ENCODE assay signal across 7 mouse cellular contexts in the genomic region with DNA sequence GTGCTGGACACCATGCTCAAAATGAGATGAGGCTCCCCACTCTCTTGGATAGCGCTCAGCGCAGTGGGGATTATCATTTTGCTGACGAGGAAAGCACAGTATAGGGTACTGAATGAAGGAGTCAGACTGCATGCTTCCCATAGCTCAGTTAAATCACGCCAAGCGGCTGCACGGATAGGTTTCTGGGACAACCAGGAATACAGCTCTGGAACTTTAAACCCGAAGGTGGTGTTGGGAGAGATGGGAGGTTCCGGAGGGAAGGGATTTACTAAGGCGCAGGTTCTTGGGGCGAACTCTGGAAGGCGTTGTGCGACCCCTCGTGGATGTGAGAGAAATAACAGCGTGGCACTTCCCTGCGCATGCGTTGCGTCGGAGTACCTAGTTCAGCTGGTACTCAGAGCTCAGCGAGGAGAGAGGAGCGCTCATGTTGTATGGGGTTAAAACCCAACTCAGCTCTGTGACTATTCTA. TPM values are rescaled to one million over a fixed set of nuclear protein-coding genes. Genes with fewer than 3 reads are reported as not detected.
A peak's percentile ranks its signal among the peaks of the same experiment; 100 is the strongest.
DNase-seq lines count a peak whose midpoint lies in the region; ATAC-seq lines count a peak whose summit lies in the region.

No protein-coding gene starts in this region.

- no peaks in the 10 kb centered on the region for H3K36me3 ChIP-seq in intestine, embryonic 15.5 days
- no peaks in the 10 kb centered on the region for H3K36me3 ChIP-seq in midbrain, embryonic 10.5 days

- peaks cover 13% of the 10 kb centered on the region; the same call in 1 of the 2 replicates for H3K4me1 ChIP-seq in intestine, embryonic 15.5 days (replicated peaks)
- H3K4me1 ChIP-seq in midbrain, embryonic 10.5 days = peaks cover 21% of the 10 kb centered on the region

- peak; percentile 82 to 87 for DNase-seq in adrenal gland, adult 18-20 months (ENCODE audit: low spot score in 2 of 2)
- peak; percentile 93 for DNase-seq in embryo, embryonic 11 days
- DNase-seq in gastrocnemius, postnatal 36 days = peak; percentile 81 to 87
- peak; percentile 90 to 97 for DNase-seq in left cerebral cortex, postnatal 25 days (ENCODE audit: low spot score in 2 of 2)
- DNase-seq in midbrain, embryonic 10.5 days (ENCODE audit: low spot score) = peak; percentile 86
- peak; percentile 88 for DNase-seq in right cerebral cortex, postnatal 4 days

- ATAC-seq in intestine, embryonic 15.5 days = peak; percentile 40

- H3K27ac ChIP-seq in intestine, embryonic 15.5 days = no peak overlapping the region
- peak overlapping the region; percentile 73 for H3K27ac ChIP-seq in midbrain, embryonic 10.5 days (replicated peaks)

- no peaks in the 10 kb centered on the region for H3K9me3 ChIP-seq in intestine, embryonic 15.5 days
- H3K9me3 ChIP-seq in midbrain, embryonic 10.5 days (replicated peaks) = no peaks in the 10 kb centered on the region

- WGBS in intestine, embryonic 15.5 days = 8% methylated on average over 20 of the region's 20 CpGs
- 7% methylated on average over 20 of the region's 20 CpGs for WGBS in midbrain, embryonic 10.5 days

- no peaks in the 10 kb centered on the region for H3K27me3 ChIP-seq in intestine, embryonic 15.5 days (replicated peaks)
- peaks cover 3% of the 10 kb centered on the region; the same call in 1 of the 2 replicates for H3K27me3 ChIP-seq in midbrain, embryonic 10.5 days (ENCODE audit: low read depth, poor library complexity, severe bottlenecking)

- H3K9ac ChIP-seq in intestine, embryonic 15.5 days = no peak overlapping the region

- intact Hi-C loops in gastrocnemius, postnatal 36 days (cut with DNase I) = loop anchor here (1.0 kb wide), 1 partner anchor 42 kb away; no protein-coding TSS in a partner anchor
- intact Hi-C loops in left cerebral cortex, postnatal 25 days (cut with DNase I) = loop anchor here (1.0 kb wide), 2 partner anchors 41 to 149 kb away; no protein-coding TSS in a partner anchor

- peak overlapping the region; percentile 68 for H3K4me2 ChIP-seq in intestine, embryonic 15.5 days (replicated peaks)

- H3K4me3 ChIP-seq in intestine, embryonic 15.5 days (replicated peaks) = peak overlapping the region; percentile 31
- peak overlapping the region; percentile 41 for H3K4me3 ChIP-seq in midbrain, embryonic 10.5 days

RNA-seq across cellular contexts. Expression of a gene that starts 4.8 kb away (rescaled TPM):
- not detected for total RNA-seq in adrenal gland, adult 18-20 months (2021)
- total RNA-seq in gastrocnemius, postnatal 36 days (2021) = not detected
- 44.6 and 53.2 TPM in 2 replicates for polyA plus RNA-seq in intestine, embryonic 15.5 days (2015; fragmentation: Nextera tagmentation; extraction: Ambion mirVana)
- not detected for total RNA-seq in left cerebral cortex, postnatal 25 days (2021)
- polyA plus RNA-seq in midbrain, embryonic 10.5 days (2016; fragmentation: Nextera tagmentation; extraction: Ambion mirVana) = not detected in 2 replicates

RNA-seq across cellular contexts. Expression of a gene that starts 31.1 kb away (rescaled TPM):
- total RNA-seq in adrenal gland, adult 18-20 months (2021) = 1 to 10 TPM in 1 of 2 experiments, under 1 TPM in 1; 0.53 to 2.2 TPM
- total RNA-seq in gastrocnemius, postnatal 36 days (2021) = 1 to 10 TPM; 6.4 to 6.6 TPM
- polyA plus RNA-seq in intestine, embryonic 15.5 days (2015; fragmentation: Nextera tagmentation; extraction: Ambion mirVana) = 2.3 TPM in 2 replicates
- total RNA-seq in left cerebral cortex, postnatal 25 days (2021) = 1 to 10 TPM; 1.6 to 2.3 TPM
- 0.27 and 0.99 TPM in 2 replicates for polyA plus RNA-seq in midbrain, embryonic 10.5 days (2016; fragmentation: Nextera tagmentation; extraction: Ambion mirVana)

RNA-seq across cellular contexts. Expression of a gene that starts 44.9 kb away (rescaled TPM):
- 10 to 100 TPM; 58.1 to 71.9 TPM for total RNA-seq in adrenal gland, adult 18-20 months (2021)
- 10 to 100 TPM; 29.6 to 36.5 TPM for total RNA-seq in gastrocnemius, postnatal 36 days (2021)
- 85.9 and 103 TPM in 2 replicates for polyA plus RNA-seq in intestine, embryonic 15.5 days (2015; fragmentation: Nextera tagmentation; extraction: Ambion mirVana)
- 100 to 1,000 TPM; 108 to 120 TPM for total RNA-seq in left cerebral cortex, postnatal 25 days (2021)
- 105 and 109 TPM in 2 replicates for polyA plus RNA-seq in midbrain, embryonic 10.5 days (2016; fragmentation: Nextera tagmentation; extraction: Ambion mirVana)

RNA-seq across cellular contexts. Expression of a gene that starts 50.9 kb away (rescaled TPM):
- total RNA-seq in adrenal gland, adult 18-20 months (2021) = 100 to 1,000 TPM; 149 to 159 TPM
- 100 to 1,000 TPM; 195 to 201 TPM for total RNA-seq in gastrocnemius, postnatal 36 days (2021)
- polyA plus RNA-seq in intestine, embryonic 15.5 days (2015; fragmentation: Nextera tagmentation; extraction: Ambion mirVana) = 22.0 and 23.0 TPM in 2 replicates
- total RNA-seq in left cerebral cortex, postnatal 25 days (2021) = 100 to 1,000 TPM; 138 to 144 TPM
- polyA plus RNA-seq in midbrain, embryonic 10.5 days (2016; fragmentation: Nextera tagmentation; extraction: Ambion mirVana) = 11.1 and 12.9 TPM in 2 replicates
